Mouse (Mus musculus) myocyte (in vitro differentiated cells): ENCODE data around the gene Xpo5. TPM values are rescaled to one million over a fixed set of nuclear protein-coding genes. Genes with fewer than 3 reads are reported as not detected.
A peak's percentile ranks its signal among the peaks of the same experiment; 100 is the strongest.

ENCODE experiments used
- H3K27me3 ChIP-seq: one replicate; pipeline ENCODE4 v1.6.1; 2011; ENCODE audit not compliant: control insufficient read depth, insufficient read depth, insufficient read length
- H3K36me3 ChIP-seq: one replicate; pipeline ENCODE4 v1.6.1; 2011; ENCODE audit not compliant: control insufficient read depth, insufficient read depth
- H3K4me2 ChIP-seq: one replicate; pipeline ENCODE4 v1.6.1; 2011; ENCODE audit warnings: low read depth, control low read depth
- H3K4me3 ChIP-seq: one replicate; pipeline ENCODE4 v1.5.1; 2011; ENCODE audit warnings: mild to moderate bottlenecking, control low read depth, moderate library complexity
- H3K79me2 ChIP-seq: one replicate; pipeline ENCODE4 v1.6.1; 2011; ENCODE audit not compliant: control insufficient read depth, insufficient read depth
- H3ac ChIP-seq: one replicate; pipeline ENCODE4 v1.6.1; 2011; ENCODE audit not compliant: control insufficient read depth, insufficient read length
- CEBPB ChIP-seq: IDR thresholded peaks from 2 replicates; pipeline ENCODE4 v1.6.1; 2011; ENCODE audit warnings: mild to moderate bottlenecking, moderate library complexity; ENCODE audit not compliant: poor library complexity, insufficient read depth, severe bottlenecking
- E2F4 ChIP-seq: IDR thresholded peaks from one replicate; pipeline ENCODE4 v1.6.1; 2011; ENCODE audit warnings: mild to moderate bottlenecking, control low read depth, moderate library complexity; ENCODE audit not compliant: insufficient read depth
- MAX ChIP-seq: IDR thresholded peaks from one replicate; pipeline ENCODE4 v1.6.1; 2011; ENCODE audit warnings: low read depth, mild to moderate bottlenecking, control low read depth
- MYOD1 ChIP-seq, 3 experiments: IDR thresholded peaks; one replicate each; pipeline ENCODE4 v1.6.1; 2011; ENCODE audit warnings: control low read depth in 2 of 3, low read depth in 2 of 3, mild to moderate bottlenecking in 2 of 3, moderate library complexity in 1 of 3; ENCODE audit not compliant: insufficient read length in 2 of 3, control insufficient read depth in 1 of 3
- MYOG ChIP-seq, 3 experiments: IDR thresholded peaks; one replicate each; pipeline ENCODE4 v1.6.1; 2011; ENCODE audit warnings: control low read depth in 2 of 3, low read depth in 2 of 3, mild to moderate bottlenecking in 2 of 3; ENCODE audit not compliant: insufficient read length in 2 of 3, control insufficient read depth in 1 of 3, insufficient read depth in 1 of 3
- POLR2A ChIP-seq: IDR thresholded peaks from one replicate; pipeline ENCODE4 v1.6.1; 2011; ENCODE audit warnings: low read depth, mild to moderate bottlenecking, control low read depth, moderate library complexity; ENCODE audit not compliant: insufficient read length
- POLR2AphosphoS2 ChIP-seq: IDR thresholded peaks from one replicate; pipeline ENCODE4 v1.6.1; 2011; ENCODE audit warnings: low read depth, control low read depth; ENCODE audit not compliant: insufficient read length
- REST ChIP-seq: IDR thresholded peaks from one replicate; pipeline ENCODE4 v1.6.1; 2011; ENCODE audit warnings: mild to moderate bottlenecking, control low read depth, moderate library complexity; ENCODE audit not compliant: insufficient read depth, insufficient read length
- SRF ChIP-seq: IDR thresholded peaks from one replicate; pipeline ENCODE4 v1.6.1; 2011; ENCODE audit warnings: low read depth; ENCODE audit not compliant: control insufficient read depth, insufficient read length
- TCF12 ChIP-seq: IDR thresholded peaks from one replicate; pipeline ENCODE4 v1.6.1; 2011; ENCODE audit warnings: mild to moderate bottlenecking, control low read depth; ENCODE audit not compliant: poor library complexity, insufficient read depth, severe bottlenecking
- TCF3 ChIP-seq: IDR thresholded peaks from one replicate; pipeline ENCODE4 v1.6.1; 2011; ENCODE audit warnings: low read depth, control low read depth; ENCODE audit not compliant: insufficient read length
- USF1 ChIP-seq: IDR thresholded peaks from one replicate; pipeline ENCODE4 v1.6.1; 2011; ENCODE audit warnings: low read depth, mild to moderate bottlenecking, control low read depth, moderate library complexity
- polyA plus RNA-seq: library from polyadenylated mRNA; unstranded; fragments of >200 nt; fragmentation: generic; extraction: Trizol; gene quantifications from one replicate; pipeline ENCODE4 v1.2.1, GENCODE M21; 2012; ENCODE audit warnings: missing spikeins

Gene Xpo5
- polyA plus RNA-seq, 1 experiment: 31.9 TPM

DNA sequence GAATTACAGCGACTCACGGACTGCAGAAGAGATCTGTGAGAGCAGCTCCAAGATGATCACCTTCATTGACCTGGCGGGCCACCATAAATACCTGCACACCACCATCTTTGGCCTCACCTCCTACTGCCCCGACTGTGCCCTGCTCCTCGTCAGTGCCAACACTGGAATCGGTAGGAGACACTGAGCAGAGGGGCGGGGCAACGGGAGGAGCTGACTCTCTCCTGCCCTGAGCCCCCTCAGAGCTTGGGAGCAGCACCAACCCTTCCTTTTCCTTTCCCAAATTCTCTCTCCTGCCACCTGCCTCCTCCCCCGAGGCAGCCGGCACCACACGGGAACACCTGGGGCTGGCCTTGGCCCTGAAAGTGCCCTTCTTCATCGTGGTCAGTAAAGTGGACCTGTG lies 37.1 kb upstream of the Xpo5 start:
- H3K36me3 ChIP-seq: peaks cover 65% of the 10 kb centered on the region
- H3K4me2 ChIP-seq: no peak overlapping the region
- no peak overlapping the region for H3K4me3 ChIP-seq
- H3K27me3 ChIP-seq: no peaks in the 10 kb centered on the region
- TF ChIP-seq MYOG (IDR thresholded peaks at IDR 0.05; ENCODE audit: control insufficient read depth in 1 of 3, insufficient read depth in 1 of 3, insufficient read length in 2 of 3, low read depth in 2 of 3): no peak
- peak; percentile 50 for TF ChIP-seq POLR2AphosphoS2
- TF ChIP-seq SRF: no peak
- H3K79me2 ChIP-seq: peaks cover 38% of the 10 kb centered on the region
- H3ac ChIP-seq: no peak overlapping the region

DNA sequence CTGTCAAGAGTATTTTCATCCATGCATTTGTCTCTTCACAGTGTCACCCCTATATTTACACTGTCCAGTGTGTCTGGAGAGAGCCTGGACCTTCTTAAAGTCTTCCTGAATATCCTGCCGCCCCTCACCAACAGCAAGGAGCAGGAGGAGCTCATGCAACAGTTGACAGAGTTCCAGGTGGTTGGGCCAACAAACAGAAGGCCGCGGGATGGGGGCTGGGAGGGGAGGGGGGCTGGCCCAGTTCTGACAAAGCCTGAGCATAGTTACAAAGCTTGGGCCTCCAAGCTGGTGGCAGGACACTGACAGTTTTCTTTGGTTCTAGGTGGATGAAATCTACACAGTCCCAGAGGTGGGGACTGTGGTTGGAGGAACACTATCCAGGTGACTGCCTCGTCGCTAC lies 36.3 kb upstream of the Xpo5 start:
- Histone ChIP-seq H3ac (no peak overlapping the region), H3K36me3 (peaks cover 72% of the 10 kb centered on the region), H3K27me3 (no peaks in the 10 kb centered on the region), H3K4me2 (no peak overlapping the region), H3K4me3 (no peak overlapping the region), H3K79me2 (peaks cover 34% of the 10 kb centered on the region)
- TF ChIP-seq POLR2A (no peak), MYOD1 (IDR thresholded peaks at IDR 0.05; ENCODE audit: control insufficient read depth in 1 of 3, insufficient read length in 2 of 3, low read depth in 2 of 3) (no peak), MYOG (IDR thresholded peaks at IDR 0.05; ENCODE audit: control insufficient read depth in 1 of 3, insufficient read depth in 1 of 3, insufficient read length in 2 of 3, low read depth in 2 of 3) (no peak), TCF12 (no peak), REST (no peak), USF1 (no peak), CEBPB (no peak), MAX (no peak)

DNA sequence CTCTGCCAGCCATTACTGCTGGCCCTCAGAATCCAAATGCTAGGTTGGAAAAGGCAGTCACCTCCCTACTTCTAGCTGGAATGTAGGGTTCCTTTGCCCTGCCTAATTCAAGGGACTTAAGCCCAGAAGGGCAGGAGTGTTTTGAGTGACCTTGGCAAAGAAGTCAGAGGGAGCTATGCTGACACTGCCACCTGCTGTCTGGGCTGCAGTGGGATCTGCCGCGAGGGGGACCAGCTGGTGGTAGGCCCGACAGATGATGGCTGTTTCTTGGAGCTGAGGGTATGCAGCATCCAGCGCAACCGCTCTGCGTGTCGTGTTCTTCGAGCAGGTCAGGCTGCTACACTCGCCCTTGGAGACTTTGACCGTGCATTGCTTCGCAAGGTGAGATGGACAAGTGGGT lies 35.6 kb upstream of the Xpo5 start:
- Histone ChIP-seq H3ac (no peak overlapping the region), H3K4me2 (no peak overlapping the region)

DNA sequence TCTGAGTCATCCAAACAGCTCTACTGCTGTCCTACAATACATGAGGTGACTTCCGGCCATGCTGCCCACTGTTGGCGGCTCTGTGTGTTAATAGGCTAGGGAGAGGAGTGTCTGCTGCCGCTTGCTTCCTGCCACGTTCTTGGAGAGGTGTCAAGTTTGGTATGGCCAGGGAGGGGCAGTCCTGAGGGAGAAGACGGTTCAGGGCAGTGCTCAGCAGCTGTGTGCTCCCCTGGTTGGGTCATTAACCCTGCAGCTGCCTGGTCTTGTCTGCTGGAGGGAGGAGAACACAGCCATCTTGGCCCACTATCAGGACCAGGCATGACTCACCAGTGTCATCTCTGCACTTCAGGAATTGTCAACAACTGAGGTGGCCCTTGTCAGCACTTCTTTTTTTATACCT lies 34.3 kb upstream of the Xpo5 start:
- Histone ChIP-seq H3K4me3 (no peak overlapping the region), H3ac (no peak overlapping the region), H3K4me2 (peak overlapping the region; percentile 3), H3K36me3 (peaks cover 70% of the 10 kb centered on the region), H3K79me2 (peaks cover 13% of the 10 kb centered on the region), H3K27me3 (no peaks in the 10 kb centered on the region)
- peak; percentile 60 to 97 (median 88) for TF ChIP-seq MYOG (IDR thresholded peaks at IDR 0.05; ENCODE audit: control insufficient read depth in 1 of 3, insufficient read depth in 1 of 3, insufficient read length in 2 of 3, low read depth in 2 of 3)
- peak; percentile 74 to 100 (median 95) for TF ChIP-seq MYOD1 (IDR thresholded peaks at IDR 0.05; ENCODE audit: control insufficient read depth in 1 of 3, insufficient read length in 2 of 3, low read depth in 2 of 3)
- peak; percentile 40 for TF ChIP-seq SRF
- TF ChIP-seq POLR2A: peak; percentile 45
- TF ChIP-seq USF1: no peak
- TF ChIP-seq E2F4: no peak
- TF ChIP-seq TCF3: peak; percentile 80
- no peak for TF ChIP-seq MAX
- TF ChIP-seq TCF12: peak; percentile 53

More for the DNA sequence above, 35.6 kb upstream of the Xpo5 start:
- no peak overlapping the region for H3K4me3 ChIP-seq
- H3K79me2 ChIP-seq: peaks cover 26% of the 10 kb centered on the region
- peaks cover 73% of the 10 kb centered on the region for H3K36me3 ChIP-seq
- no peaks in the 10 kb centered on the region for H3K27me3 ChIP-seq
- TF ChIP-seq POLR2A (peak; percentile 57), POLR2AphosphoS2 (peak; percentile 91), E2F4 (no peak), CEBPB (no peak), SRF (no peak), REST (no peak), TCF12 (no peak), MYOG (IDR thresholded peaks at IDR 0.05; ENCODE audit: control insufficient read depth in 1 of 3, insufficient read depth in 1 of 3, insufficient read length in 2 of 3, low read depth in 2 of 3) (peak in 2 of 3 experiments; percentile 53 to 64), TCF3 (no peak), USF1 (no peak), MYOD1 (IDR thresholded peaks at IDR 0.05; ENCODE audit: control insufficient read depth in 1 of 3, insufficient read length in 2 of 3, low read depth in 2 of 3) (peak in 2 of 3 experiments; percentile 55 to 67), MAX (no peak)

DNA sequence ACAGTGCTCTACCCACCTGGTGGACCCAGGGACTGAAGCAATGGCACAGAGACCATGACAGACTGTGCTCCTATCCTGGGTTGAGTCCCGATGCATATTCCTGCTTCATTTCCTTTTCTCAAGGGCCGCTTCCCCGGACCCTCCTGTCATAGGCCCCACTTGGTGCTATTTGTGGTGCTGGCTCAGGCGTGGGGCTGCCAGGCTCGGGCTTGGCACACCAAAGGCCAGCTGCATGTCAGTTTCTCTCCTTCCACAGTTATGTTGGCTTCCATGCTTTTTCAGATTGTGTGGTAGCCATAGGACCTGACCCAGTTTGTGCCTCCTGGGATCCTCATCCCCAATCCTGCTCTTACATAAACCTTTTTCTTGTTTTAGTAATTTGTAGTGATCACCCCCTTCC lies 33.8 kb upstream of the Xpo5 start:
- peak; percentile 64 for TF ChIP-seq POLR2AphosphoS2
- TF ChIP-seq TCF3: no peak
- no peak for TF ChIP-seq MYOD1 (IDR thresholded peaks at IDR 0.05; ENCODE audit: control insufficient read depth in 1 of 3, insufficient read length in 2 of 3, low read depth in 2 of 3)
- no peak for TF ChIP-seq TCF12
- peaks cover 67% of the 10 kb centered on the region for H3K36me3 ChIP-seq
- H3K27me3 ChIP-seq: no peaks in the 10 kb centered on the region
- no peak overlapping the region for H3ac ChIP-seq
- peaks cover 10% of the 10 kb centered on the region for H3K79me2 ChIP-seq
- peak overlapping the region; percentile 3 for H3K4me2 ChIP-seq
- no peak overlapping the region for H3K4me3 ChIP-seq
